Mouse (Mus musculus): ENCODE results near the gene Nkd1. TPM values are rescaled to one million over a fixed set of nuclear protein-coding genes. Genes with fewer than 3 reads are reported as not detected.
A peak's percentile ranks its signal among the peaks of the same experiment; 100 is the strongest.

The Nkd1 gene
- total RNA-seq (2022) = 10 to 100 TPM; 38.0 to 56.5 (median 46.5) TPM

DNA sequence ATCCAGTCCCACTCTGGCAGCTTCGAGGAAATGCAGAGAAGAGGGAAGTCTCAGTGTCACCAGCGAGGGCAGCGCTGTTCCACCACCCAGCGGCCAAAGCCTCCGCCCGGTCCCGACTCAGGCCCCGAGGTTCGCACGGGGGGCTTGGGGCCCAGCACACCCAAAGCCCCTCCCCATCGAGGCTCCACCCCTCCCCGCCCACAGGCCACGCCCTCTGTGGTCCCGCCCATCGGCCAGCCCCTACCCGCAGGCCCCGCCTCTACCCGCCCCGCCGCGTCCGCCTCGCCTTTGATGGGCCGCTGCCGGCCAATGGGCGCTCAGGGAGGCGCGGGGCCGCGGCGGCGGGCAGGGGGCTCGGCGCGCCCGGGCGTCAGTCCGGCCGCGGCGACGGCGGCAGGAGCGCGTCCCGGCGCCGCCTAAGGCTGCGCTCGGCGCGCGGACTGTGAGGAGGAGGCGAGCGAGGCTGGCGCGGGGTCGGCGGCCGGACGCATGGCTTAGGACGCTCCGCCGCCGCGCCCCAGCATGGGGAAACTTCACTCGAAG lies at the start of gene Nkd1:
Gene Nkd1, plus strand, starts transcription at position 370 of the 543 bp plus-strand sequence.
- DNase-seq = peak; percentile 81

DNA sequence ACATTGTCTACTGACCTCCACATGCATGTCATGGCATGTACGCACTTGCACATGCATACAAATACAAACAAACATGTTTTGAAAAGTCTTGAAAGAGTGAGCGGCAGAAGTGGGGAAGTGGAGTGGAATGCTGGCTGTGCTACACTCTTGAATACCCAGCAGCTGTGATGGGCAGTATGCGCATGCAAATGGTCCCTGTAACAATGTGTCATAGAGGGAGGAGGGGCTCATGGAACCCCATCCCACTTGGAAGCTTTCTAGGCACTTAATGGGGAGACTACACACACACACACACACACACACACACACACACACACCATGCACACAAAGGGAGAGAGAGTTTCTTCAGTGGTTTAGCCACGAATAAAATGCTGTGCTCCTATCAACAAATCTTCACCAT lies 39.9 kb upstream of the Nkd1 start:
- no peak for DNase-seq

DNA sequence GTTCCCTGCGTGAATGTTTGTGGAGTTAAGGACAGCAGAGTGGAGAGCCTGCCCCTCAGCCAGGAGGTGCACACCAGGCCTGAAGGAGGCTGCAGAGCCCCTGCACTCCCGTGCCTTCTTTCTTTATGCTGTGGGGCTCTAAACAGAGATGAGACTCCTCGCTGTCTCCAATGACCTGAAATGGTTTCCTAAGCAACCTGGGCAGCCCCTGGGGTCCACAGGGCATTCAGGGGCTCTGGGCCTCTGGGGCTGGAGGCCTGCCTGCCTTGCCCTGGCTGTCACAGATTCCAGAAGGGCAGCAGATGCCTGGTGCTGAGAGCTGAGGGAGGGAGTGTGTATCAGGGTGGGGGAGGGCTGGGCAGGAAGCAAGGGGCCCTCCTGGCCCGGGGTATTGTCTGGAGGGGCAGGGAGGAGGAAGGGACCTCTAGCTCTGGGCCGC lies 32.7 kb upstream of the Nkd1 start:
- no peak for DNase-seq

DNA sequence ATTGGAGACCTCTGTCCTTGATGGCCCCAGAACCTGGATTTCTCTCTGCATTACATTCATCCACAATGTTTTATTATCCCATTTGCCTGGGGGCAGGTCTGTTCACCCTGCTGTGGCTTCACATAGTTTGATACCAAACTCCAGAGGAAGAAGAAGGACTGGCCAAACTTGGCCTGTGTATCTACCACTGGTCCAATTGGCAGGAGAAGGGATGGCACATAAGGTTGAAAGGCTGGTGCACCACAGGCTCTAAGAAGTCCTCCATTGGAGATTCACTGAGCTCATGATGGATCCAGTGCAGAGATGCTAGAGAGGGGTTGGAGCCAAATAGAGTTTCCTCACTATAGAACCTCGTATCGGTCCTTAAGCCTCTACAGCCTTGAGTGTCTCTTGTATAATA lies 27.1 kb upstream of the Nkd1 start:
- no peak for DNase-seq

DNA sequence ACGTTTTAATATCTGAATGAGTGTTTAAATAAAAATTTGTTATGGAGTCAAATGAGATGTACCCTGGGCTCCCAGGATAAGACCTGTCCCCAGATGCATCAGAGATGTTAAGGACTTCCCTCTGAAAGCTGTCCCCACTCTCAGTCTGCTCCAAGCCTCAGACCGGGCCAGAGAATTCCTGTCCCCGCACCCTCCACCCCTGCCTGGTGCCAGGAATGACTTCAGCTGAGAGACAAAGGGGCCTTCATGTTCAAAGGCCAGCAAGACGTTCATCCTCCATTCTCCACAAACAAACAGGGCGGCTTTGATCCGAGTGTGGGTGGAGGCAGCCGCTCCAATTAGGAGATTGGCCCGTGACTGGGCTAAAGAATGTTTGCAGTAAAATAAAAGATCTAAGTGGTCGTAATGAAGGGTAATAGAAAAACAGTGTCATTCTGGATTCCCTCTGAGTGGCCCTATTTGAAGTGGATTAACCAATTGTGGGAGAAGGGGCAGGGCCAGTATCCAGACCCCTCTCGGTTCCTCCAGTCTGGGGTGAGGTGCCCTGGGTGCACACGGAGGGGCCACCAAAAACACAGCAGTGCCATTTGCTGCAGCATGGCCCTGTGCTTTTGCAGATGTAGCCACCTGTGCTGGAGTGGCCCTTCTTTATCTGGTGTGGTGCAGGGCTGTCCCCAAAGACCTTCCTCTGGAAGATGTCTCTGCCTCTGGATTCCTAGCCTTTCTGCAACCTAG lies 25.9 kb upstream of the Nkd1 start:
- DNase-seq = no peak

DNA sequence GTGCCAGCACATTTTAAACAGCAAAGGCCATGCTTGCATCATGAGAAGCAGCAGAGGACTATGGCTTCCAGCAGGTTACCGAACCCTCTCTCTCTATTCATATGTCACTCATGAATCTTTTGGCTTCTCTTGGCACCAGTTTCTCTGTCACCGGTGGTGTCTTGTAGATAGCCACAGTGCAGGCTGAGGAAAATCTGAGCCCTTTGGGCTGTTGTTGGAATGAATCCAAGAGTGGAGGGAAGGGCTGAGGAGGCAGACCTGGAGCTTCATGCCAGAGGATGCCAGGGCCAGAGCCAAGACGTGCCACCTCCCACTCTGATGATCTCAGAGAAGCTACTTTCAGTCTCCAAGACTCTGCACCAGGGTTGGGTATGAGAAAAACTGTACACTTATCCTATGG lies 19.0 kb upstream of the Nkd1 start:
- DNase-seq = no peak

DNA sequence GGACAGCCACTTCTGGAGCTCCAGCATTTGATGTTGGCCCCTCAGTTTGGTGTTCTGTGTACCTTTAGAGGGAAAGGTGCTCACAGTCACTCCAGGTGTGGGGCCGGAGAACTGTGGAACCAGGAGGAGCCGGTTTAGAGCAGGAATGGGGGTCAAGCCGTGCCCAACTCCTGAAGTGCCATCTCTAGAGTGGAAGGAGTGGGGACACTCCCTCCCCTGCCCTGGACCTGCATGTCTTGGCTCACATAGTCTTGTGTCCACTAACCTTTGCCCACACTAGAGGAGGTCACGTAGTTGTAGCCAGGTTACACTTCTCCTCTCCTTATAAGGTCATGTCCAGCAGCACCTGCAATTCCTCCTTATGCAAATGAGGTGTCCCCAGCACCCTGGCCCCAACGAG lies 14.2 kb upstream of the Nkd1 start:
- no peak for DNase-seq

DNA sequence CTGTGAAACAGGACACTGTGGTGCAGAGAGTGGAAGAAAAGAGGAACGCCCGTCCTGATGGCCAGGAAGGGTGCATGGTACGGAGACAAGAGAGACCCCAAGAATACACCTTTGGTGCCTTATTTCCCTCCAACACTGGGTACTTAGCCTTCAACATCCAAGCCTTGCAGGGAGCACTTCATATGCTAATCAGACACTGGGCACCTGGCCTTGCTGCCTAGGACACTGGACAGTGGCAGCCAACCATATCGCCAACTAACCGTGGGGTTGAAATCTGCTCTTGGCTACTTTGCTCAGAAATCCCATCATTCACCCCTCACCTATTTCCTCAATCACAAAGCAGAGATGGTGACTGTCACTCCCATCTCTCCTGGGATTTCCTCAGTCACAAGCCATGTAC lies 10.1 kb upstream of the Nkd1 start:
- DNase-seq = no peak

DNA sequence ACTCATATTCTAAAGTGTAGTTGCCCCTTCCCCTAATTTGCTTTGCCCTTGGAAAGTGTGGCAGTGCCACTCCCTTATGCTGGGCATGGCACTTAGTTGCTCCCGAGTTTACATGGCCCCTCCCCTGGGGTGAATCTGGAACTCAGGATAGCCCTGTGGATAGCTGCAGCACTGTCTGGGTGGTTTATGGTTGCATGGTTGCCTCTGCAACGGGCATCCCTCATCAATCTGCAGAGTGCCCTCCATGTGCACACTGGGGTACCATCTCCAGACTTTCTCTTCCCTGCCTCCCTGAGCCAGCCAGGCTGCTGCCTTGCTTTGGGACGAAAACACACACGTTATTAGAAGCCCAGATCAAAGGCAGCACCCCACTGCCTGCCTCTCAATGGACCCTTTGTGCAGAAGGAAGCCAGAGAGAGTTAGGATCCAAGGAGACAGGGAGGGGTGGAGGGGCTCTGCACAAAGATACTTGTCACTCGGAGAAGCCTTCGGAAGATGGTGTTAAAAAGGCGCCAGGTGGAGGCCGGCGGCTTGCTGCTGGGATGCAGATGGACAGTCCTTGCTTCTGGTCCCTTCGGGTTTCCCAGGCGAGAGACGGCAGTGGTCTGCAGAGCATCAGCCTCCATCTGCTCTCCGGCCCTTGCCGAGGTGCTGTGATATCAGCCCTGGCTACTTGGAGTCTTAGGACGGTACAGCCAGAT lies 8.9 kb upstream of the Nkd1 start:
- DNase-seq = no peak

DNA sequence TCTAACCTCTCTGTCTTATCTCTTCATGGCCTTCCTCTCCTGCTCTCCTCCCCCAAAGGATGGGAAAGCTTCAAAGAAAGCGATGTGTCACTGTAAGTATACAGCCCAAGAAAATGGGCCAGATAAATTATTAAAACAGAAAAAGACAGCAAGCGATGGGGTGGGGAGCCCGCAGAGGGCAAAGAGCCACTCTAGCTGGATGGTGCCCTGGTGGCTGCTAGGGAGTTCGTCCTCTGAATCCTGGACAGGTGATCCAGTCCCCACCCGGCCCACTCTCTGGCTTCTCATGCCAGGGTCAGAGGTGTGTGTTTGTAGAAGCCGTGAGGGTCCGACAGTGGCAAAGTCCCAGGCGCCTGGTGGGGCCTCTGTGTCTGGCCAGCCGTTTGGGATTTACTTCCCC lies 3.1 kb upstream of the Nkd1 start:
- no peak for DNase-seq

DNA sequence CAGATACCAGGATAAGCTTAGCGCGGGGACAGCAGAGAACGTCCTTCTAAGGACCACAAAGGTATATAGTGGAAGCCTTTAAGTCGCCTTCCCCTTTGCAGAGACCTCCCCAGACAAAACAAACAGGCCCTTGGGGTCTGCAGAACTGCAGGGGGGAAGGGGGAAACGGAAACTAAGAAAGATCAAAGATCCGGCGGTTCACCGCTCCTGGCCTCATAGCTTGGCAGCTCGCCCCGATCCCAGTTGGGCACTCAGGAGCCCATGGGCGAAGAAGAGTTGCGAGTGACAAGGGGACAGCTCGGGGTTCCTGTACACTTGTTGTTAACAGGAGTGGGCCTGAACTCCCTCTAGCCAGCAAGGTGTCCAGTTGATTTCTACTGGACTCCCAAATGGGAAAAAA lies 773 bp upstream of the Nkd1 start:
- no peak for DNase-seq

DNA sequence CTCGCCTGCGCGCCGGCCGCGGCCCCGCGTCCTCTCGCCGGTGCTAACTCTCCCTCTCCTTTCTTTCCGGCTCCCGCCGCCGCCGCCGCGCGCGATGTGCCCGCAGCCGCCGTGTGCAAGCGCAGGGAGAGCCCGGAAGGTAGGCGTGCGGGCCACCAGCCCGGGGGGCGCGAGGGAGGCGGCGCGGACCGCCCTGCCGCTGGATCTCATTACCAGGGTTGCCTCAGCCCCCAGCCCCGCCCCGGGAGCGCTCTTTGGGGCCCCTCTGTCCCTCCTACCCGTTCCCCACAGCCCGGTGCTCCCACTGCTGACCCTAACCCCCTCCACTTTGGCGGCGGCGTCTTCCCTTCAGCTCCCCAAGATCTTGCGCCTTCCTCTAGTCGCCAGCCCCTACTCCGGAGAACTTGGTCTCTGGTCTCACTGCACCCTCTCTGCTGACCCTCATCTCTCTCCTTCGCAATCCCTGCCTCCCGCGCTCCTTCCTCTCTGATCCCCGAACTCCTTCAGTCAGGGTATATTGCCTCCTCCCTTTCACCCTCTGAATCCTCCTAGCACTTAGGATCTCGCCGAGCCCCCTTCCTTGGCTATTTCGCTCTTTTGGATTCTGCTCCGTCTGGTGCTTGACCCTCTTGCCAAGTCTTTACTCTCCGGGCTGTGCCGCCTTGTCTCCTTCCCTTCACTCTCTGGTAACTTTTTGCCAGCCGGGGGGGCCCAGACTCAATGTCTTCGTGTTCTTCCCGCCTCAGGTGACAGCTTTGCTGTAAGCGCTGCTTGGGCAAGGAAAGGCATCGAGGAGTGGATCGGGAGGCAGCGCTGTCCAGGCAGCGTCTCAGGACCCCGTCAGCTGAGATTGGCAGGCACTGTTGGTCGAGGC lies 624 bp downstream of the Nkd1 start:
- DNase-seq = no peak

DNA sequence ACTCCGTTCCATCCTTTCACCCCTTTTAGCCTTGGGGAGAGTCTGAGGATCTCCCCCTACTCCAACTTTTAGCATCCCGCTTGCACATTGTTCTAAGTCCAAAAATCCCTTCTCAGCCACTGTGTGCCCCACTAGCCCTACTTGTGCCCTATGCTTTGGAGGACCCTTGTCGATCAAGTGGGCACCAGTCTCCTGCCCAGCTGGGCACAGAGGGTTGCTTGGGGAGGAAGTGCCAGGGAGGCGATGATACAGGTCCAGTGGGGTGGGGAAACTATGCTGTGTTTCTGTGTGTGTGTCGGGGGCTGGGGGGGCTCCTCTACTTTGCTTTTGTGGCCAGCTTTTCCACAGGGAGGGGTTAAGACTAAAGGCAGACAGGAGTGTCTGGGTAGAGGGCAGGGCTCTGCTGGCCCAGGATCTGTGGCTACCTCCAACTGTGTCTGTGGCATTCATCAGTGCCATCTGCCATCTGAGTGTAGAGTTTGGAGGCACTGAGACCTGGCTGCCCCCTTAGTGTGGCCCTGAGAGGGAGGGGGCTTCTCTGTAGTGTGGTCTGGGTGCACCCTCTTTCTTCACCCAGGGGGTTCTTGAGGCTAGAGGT lies 1.4 kb downstream of the Nkd1 start:
- DNase-seq = no peak

DNA sequence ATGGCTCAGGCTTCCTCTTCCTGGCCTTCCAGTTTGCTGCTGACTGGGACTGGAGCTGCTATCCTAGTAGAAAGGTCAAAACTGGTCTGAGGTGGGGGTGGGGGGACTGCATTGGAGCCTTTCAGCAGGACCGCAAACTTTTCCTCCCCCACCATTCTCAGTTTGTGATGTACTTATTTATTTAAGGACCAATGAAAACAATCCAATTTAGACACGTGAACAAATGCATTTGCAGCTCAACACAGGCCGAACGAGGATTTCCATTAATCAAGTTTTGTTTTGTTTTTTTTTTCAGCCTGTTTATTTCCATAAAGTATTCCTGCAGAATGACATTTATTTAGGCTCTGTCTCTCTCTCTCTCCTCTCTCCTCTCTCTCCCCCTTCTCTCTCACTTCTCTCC lies 2.5 kb downstream of the Nkd1 start:
- DNase-seq = no peak

DNA sequence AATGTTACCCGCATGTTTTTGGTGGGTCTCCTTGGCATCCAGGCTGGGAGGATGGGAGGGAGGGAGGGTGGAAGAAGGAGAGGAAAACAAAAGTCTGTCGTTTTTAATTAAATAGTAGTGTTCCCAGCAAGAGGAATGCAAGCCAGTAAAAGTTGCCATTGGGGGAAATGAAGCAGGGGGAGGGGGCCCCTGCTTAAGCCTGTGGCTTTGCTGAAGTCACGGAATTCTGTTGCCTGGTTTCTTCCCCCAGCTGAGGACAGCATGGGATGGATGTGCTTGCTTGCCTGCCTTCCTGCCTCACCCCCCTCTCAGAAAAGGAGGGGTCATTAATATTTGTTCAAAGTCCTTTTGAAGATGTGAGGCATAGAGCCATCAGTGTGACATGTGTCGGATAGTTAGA lies 3.0 kb downstream of the Nkd1 start:
- DNase-seq = no peak

DNA sequence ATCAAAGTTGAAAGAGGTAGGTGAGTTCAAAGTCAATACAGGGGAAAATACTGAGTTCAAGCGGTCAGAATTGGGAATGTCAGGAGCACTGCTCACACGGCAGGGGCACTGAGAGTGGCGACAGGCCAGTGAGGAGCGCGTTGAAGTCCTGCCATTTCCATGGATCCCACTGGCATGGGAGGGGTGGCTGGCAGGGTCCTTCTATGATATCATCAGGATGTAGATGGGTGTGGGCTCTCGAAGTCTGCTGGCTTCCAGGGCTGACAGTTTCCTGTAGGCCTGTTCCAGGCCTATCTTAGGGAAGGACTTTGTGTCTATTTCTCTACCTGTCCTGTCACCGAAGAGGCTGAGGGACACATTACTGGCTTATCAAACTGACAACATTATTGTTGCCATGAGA lies 3.7 kb downstream of the Nkd1 start:
- no peak for DNase-seq

DNA sequence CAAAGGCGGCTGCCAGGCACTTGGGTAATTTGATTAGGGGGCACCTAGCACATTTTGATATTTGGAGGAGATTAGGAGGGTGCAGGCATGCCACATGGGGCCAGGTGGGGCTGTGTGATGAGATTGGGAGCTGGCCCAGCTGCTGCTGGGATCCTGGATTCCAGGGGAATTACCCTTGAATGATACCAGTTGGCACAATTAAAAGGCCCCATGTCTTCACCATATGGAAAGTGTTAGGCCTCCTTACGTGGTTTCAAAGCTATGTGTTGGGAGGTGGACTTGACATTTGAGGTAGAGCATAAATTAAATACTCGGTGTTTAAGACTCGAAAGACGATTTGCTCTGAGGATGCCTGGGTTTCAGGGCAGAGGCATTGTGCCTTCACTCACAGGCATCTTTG lies 5.1 kb downstream of the Nkd1 start:
- no peak for DNase-seq

DNA sequence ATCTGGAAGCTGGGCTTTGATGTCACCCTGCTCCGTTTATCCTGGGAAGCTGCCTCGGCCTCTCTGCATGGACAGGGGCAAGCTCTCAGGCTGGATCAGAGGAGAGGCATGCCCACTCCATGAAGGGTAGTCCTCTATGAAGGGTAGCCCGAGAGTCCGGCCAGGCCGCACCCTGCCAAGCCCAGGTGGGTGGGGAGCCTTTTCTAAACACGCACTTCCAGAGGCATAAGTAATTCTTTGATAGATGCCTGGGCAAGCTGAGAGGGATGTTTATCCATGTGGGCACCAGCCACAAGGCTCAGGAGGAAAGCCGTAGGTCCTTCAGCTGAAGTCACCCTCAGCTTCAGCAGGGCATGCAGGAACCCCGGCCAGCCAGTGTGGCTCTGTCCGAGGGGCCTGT lies 7.0 kb downstream of the Nkd1 start:
- DNase-seq = no peak

DNA sequence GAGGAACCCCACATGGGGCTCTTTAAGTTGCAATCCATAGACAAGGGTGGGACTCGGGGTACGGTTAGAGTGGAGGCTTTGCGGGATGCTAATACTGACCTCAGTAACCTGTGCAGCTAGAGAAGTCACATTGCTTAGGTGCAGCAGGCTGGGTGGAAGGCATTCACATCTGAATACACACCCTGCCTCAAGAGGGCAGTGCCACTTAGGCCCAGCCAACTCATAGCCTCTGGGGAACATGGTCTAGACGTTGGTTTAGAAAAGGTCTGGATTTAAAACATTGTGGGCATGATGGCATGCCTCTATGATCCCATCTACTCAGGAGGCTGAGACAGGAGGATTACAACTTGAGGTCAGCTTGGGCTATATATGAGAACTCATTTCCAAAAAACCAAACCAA lies 8.6 kb downstream of the Nkd1 start:
- no peak for DNase-seq

DNA sequence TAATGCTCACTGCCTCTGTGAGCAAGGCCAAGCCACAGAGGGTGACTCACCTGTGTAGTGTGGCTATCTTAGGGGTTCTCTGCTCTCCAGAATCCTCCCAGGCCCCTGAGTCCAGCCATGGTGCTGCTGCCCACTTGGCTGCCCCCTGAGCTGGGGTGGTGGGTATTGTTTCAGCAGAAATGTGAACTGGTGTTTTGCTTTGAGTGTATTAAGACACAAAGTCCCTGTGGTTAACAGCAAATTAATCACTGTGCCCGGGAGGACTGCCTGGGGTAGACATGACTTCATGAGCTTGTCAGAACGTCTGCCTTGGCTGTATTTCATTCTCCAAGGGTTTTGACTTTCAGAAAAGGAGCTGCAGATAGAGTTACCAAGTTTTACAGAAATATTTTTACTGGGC lies 15.9 kb downstream of the Nkd1 start:
- no peak for DNase-seq

DNA sequence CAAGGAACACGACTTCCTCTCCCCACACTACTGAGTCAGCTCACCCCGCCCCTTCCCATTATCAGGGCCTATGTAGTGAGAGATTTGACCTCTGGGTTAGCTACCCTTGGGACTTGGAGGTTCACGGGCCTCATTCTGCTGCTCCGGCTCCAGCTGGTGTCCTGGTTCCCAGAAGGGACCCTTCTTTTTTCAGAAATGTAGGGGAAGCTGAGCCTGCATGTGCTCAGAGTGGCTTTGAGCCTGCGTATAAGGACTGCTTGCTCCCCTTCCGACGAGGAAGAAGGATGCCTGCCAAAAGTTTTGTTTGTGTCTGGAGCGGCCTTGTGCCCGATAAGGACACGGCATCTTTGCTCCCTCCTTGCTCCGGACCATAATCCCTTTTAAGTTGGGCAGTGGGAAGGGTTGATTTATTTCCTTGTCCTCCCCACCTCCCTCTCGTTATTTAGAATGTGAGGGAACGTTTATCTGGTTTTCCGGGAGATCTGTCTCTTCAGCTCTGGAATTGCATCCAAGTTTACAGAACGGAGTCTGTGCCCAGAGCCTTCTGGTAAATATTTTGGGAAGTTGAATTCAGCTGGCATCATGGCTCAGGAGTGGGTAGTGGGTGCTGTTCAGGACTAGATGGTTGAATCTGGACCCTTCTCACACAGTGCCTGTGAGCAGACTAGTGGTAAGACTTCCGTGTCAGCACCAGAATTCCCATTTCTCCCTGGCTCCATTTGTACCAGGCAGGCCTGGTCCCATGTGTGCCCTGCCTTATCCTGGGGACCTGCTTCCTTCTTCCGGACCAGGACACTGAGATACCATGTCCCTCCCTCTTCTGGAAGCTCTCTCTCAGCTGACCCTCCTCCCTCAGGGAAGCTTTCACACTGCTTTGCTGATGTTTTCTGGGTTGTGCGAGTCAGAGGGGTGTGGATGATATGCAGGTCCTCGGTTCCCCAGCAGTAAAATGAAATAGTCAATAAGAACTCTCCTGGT lies 17.1 kb downstream of the Nkd1 start:
- peak; percentile 44 for DNase-seq
